Mouse (Mus musculus) G1E (cell line): ENCODE measurements around the gene Sptbn4. TPM values are rescaled to one million over a fixed set of nuclear protein-coding genes. Genes with fewer than 3 reads are reported as not detected.

ENCODE experiments used
- ATAC-seq: 2 replicates; pipeline ENCODE4 v1.8.0; 2016; ENCODE audit warnings: mild to moderate bottlenecking; ENCODE audit not compliant: insufficient number of reproducible peaks, poor library complexity, low FRiP score, severe bottlenecking; ENCODE audit errors: extremely low read depth
- DNase-seq: peaks from one replicate; pipeline ENCODE4 v3.0.0; 2012; ENCODE audit warnings: low spot score
- H3K27me3 ChIP-seq: 2 replicates; pipeline ENCODE4 v1.6.1; 2012; ENCODE audit warnings: mild to moderate bottlenecking, low read length, inconsistent platforms; ENCODE audit not compliant: insufficient read depth
- H3K36me3 ChIP-seq: replicated peaks from 2 replicates; pipeline ENCODE3; 2012; ENCODE audit warnings: mild to moderate bottlenecking, inconsistent platforms
- H3K4me1 ChIP-seq: 2 replicates; pipeline ENCODE4 v1.6.1; 2012; ENCODE audit warnings: low read depth, low read length, inconsistent platforms, mixed read lengths; ENCODE audit not compliant: insufficient read depth
- H3K4me3 ChIP-seq: 2 replicates; pipeline ENCODE4 v1.5.1; 2012; ENCODE audit warnings: low read depth, mild to moderate bottlenecking, inconsistent platforms, low read length, moderate library complexity, mixed read lengths
- H3K9me3 ChIP-seq: replicated peaks from 2 replicates; pipeline ENCODE4 v1.6.1; 2012; ENCODE audit warnings: inconsistent platforms
- CTCF ChIP-seq: IDR thresholded peaks from 2 replicates; pipeline ENCODE4 v1.5.1; 2012; ENCODE audit warnings: low read depth, low read length, inconsistent platforms, mixed read lengths
- GATA1 ChIP-seq: IDR thresholded peaks from 2 replicates; pipeline ENCODE4 v1.6.1; 2012; ENCODE audit warnings: borderline replicate concordance, low read length, inconsistent platforms, mixed read lengths
- GATA2 ChIP-seq: IDR thresholded peaks from 2 replicates; pipeline ENCODE4 v1.6.1; 2012; ENCODE audit warnings: low read depth, low read length, inconsistent platforms, borderline replicate concordance
- POLR2AphosphoS5 ChIP-seq: IDR thresholded peaks from 2 replicates; pipeline ENCODE4 v1.6.1; 2012; ENCODE audit warnings: low read depth, low read length, inconsistent platforms; ENCODE audit not compliant: insufficient replicate concordance
- TAL1 ChIP-seq: conservative IDR thresholded peaks from 2 replicates; pipeline ENCODE4 v1.6.1; 2012; ENCODE audit warnings: low read depth, low read length, inconsistent platforms, mixed read lengths
- polyA plus RNA-seq: library from polyadenylated mRNA; stranded (reverse); fragments of >175 nt; gene quantifications from 2 replicates; pipeline ENCODE4 v1.2.3, GENCODE M21; 2012
- total RNA-seq, 2 experiments: library from RNA; stranded (forward) in 1 of 2; stranded (reverse) in 1 of 2; fragments of 200-1000 nt in 1 of 2; fragments of >200 nt in 1 of 2; fragmentation: Nextera tagmentation in 1 of 2; gene quantifications; 2 replicates each; pipeline ENCODE4 v1.2.3; 2014 to 2017

The Sptbn4 gene
- total and polyA plus RNA-seq, 3 experiments: 0.91 to 2.9 (median 1.2) TPM

- DNase-seq: no peak
These were observed 20.2 kb upstream of the Sptbn4 start for GRCm38 (mm10) chr7:27467648-27468047.

GRCm38 (mm10) chr7:27460477-27460876, 13.0 kb upstream of the Sptbn4 start:
- ATAC-seq: no peak
- Histone ChIP-seq H3K9me3 (no peaks in the 10 kb centered on the region), H3K4me1 (peaks cover 46% of the 10 kb centered on the region), H3K27me3 (no peaks in the 10 kb centered on the region), H3K4me3 (no peak overlapping the region), H3K36me3 (peaks cover 77% of the 10 kb centered on the region)
- no peak for DNase-seq
- TF ChIP-seq POLR2AphosphoS5 (no peak), TAL1 (no peak), GATA1 (no peak), CTCF (no peak), GATA2 (no peak)

More at GRCm38 (mm10) chr7:27467648-27468047, 20.2 kb upstream of the Sptbn4 start:
- H3K4me1 ChIP-seq: peaks cover 24% of the 10 kb centered on the region
- H3K27me3 ChIP-seq: no peaks in the 10 kb centered on the region
- ATAC-seq: no peak
- TF ChIP-seq GATA2 (no peak), POLR2AphosphoS5 (no peak), GATA1 (no peak), CTCF (no peak)
- H3K4me3 ChIP-seq: no peak overlapping the region
- H3K36me3 ChIP-seq: peaks cover 55% of the 10 kb centered on the region
- no peaks in the 10 kb centered on the region for H3K9me3 ChIP-seq

- Histone ChIP-seq H3K4me1 (peaks cover 54% of the 10 kb centered on the region), H3K27me3 (no peaks in the 10 kb centered on the region), H3K36me3 (peaks cover 71% of the 10 kb centered on the region), H3K9me3 (no peaks in the 10 kb centered on the region), H3K4me3 (peak overlapping the region; percentile 57; the same call in 1 of the 2 replicates)
- ATAC-seq: peak; percentile 28
- no peak for TF ChIP-seq GATA1
- no peak for TF ChIP-seq GATA2
- peak; percentile 33; the same call in 1 of the 2 replicates for TF ChIP-seq TAL1
- no peak for TF ChIP-seq POLR2AphosphoS5
- no peak for TF ChIP-seq CTCF
- DNase-seq: no peak
These were observed 12.2 kb upstream of the Sptbn4 start for GRCm38 (mm10) chr7:27459640-27460039.

DNA sequence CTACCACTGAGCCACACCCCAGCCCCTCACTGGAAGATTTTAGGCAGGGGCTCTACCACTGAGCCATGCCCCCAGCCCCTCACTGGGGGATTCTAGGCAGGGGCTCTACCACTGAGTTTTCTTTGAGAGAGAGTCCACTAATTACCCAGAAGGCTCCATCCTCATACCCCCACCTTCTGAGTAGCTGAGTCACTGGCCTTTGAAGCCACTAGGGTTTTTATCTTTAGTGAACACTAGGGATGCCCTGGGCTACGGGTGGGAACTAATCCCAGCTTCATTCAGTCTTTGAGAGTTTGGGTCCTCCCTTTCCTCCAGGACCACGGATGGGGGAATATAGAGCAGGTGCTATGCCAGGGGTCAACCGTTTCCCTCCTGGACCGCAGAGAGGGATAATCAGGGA, 11.1 kb upstream of the Sptbn4 start:
- TF ChIP-seq CTCF (no peak), GATA2 (no peak), TAL1 (peak; percentile 26), POLR2AphosphoS5 (no peak), GATA1 (no peak)
- H3K4me1 ChIP-seq: peaks cover 62% of the 10 kb centered on the region
- H3K9me3 ChIP-seq: no peaks in the 10 kb centered on the region
- H3K36me3 ChIP-seq: peaks cover 65% of the 10 kb centered on the region
- ATAC-seq (0 out of 2 replicates have a peak, but pooled peaks have one; percentile 23), DNase-seq (no peak)
- no peak overlapping the region; the same call in 1 of the 2 replicates for H3K4me3 ChIP-seq
- no peaks in the 10 kb centered on the region for H3K27me3 ChIP-seq

GRCm38 (mm10) chr7:27455273-27455672, 7.8 kb upstream of the Sptbn4 start:
- DNase-seq (no peak), ATAC-seq (no peak)
- no peak overlapping the region for H3K4me3 ChIP-seq
- H3K27me3 ChIP-seq: no peaks in the 10 kb centered on the region
- no peak for TF ChIP-seq CTCF
- no peak for TF ChIP-seq POLR2AphosphoS5
- TF ChIP-seq TAL1: no peak
- no peak for TF ChIP-seq GATA2
- TF ChIP-seq GATA1: no peak
- peaks cover 58% of the 10 kb centered on the region for H3K36me3 ChIP-seq
- peaks cover 77% of the 10 kb centered on the region for H3K4me1 ChIP-seq
- H3K9me3 ChIP-seq: no peaks in the 10 kb centered on the region

GRCm38 (mm10) chr7:27454461-27455121, 7.1 kb upstream of the Sptbn4 start:
- ATAC-seq (no peak), DNase-seq (no peak)
- peaks cover 58% of the 10 kb centered on the region for H3K36me3 ChIP-seq
- no peak for TF ChIP-seq POLR2AphosphoS5
- no peak for TF ChIP-seq TAL1
- no peak for TF ChIP-seq CTCF
- TF ChIP-seq GATA1: no peak
- TF ChIP-seq GATA2: no peak
- no peaks in the 10 kb centered on the region for H3K27me3 ChIP-seq
- H3K9me3 ChIP-seq: no peaks in the 10 kb centered on the region
- H3K4me1 ChIP-seq: peaks cover 79% of the 10 kb centered on the region
- no peak overlapping the region; the same call in 1 of the 2 replicates for H3K4me3 ChIP-seq
